Mouse (Mus musculus) thymus, postnatal 36 days (tissue): ENCODE results near the gene Pdcd5.
A peak's percentile ranks its signal among the peaks of the same experiment; 100 is the strongest.

Source experiments
- DNase-seq, 2 experiments: peaks; one replicate each; pipeline ENCODE4 v3.0.0; 2022; ENCODE audit warnings: mixed read lengths in 2 of 2

The Pdcd5 gene

DNA sequence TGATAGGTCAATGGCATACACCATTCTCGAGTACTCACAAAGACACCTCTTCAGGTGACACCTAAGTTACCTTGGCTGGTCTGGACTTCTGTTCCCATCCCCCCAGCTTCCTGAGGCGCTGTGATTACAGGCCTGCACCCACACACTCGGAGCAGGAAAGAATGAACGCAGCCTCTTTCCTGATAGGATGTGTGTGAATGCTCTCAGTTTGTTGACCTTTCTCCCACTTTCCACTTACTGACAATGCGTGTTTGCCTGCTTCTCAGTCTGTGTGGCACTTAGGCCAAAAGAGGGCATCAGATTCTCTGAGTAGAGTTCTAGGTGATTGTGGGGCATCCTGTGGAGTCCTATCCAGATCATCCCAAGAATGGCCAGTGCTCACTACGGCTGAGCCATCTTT, 7.2 kb downstream of the Pdcd5 start:
- DNase-seq: no peak

GRCm38 (mm10) chr7:35636874-35637273, 10.4 kb downstream of the Pdcd5 start:
- DNase-seq: no peak

DNA sequence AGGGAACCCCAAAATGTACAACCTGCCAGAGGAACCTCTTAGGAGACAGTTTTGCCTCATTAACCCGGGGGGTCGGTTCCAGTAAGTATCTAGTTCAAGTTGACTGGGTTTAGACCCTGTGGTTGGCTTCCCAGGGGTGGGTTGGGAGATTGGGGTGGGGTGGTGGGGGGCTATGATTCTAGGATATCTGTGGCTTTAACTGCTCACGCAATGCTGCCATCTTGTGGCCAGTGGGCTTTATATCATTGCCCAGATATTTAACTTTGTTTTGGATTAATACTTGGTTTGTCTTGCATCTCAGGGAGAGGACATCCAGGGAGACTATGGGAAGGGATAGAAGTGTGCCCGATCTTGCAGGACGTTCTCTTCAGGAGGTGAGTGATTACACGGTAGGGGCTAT, 11.1 kb downstream of the Pdcd5 start:
- peak in 1 of 2 experiments; percentile 25 for DNase-seq

DNA sequence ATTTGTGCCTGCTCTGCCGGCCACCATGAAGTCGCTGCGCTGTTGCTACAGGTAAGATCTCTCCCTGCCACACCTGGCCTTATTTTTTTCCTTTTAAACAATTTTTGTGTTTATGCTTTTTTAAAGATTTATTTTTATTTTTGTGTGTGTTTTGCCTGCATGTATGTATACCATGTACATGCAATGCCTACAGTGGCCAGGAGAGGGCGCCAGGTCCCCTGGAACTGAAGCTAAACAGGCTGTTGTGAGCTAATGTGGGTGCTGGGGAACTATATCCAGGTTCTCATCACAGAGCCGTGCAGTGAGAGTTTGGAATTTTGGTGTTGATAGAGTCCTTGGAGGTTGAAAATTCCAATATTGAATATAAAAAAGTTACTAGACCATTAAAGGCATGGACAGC, 18.8 kb downstream of the Pdcd5 start:
- peak; percentile 29 to 35 for DNase-seq

- no peak for DNase-seq
Measured at GRCm38 (mm10) chr7:35627371-35627770, 19.9 kb downstream of the Pdcd5 start.

- DNase-seq: no peak
Measured at GRCm38 (mm10) chr7:35626038-35626437, 21.3 kb downstream of the Pdcd5 start.

DNA sequence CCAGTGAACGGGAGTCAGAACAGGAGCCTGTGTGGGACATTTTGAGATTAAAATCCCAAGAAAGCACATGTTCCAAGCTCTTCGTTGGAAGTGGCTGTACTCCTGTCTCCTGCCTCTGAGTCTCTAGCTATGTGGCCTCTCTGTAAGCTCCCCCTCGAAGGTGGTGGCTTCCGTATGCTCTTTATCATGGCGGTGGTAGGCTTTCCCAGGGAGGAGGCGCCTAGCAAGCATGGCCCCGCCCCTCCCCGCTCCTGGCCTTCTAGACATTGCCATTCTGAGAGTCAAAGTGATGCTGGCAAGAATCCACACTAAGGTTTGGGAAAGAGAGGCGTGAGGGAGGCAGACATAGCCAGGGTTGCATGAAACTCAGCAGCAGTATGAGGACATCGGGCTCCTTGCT, 24.7 kb downstream of the Pdcd5 start:
- no peak for DNase-seq

DNA sequence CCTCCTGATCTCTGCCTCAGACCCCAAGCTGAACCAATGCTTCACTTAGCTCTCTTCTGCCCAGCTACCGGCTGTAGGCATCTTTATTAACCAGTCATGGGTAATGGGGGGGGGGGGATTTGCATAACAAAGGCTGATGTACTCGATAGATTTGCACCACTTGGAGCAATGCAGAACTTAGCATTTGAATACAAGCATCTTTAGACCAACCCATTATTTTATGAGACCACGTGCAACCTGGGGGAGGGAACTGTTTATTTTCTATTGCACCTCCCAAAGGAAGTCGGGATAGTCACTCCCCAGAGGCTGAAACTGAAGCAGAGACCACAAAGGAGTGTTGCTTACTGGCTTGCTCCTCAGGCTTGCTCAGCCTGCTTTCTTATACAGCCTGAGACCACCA, 29.8 kb downstream of the Pdcd5 start:
- DNase-seq: no peak

DNA sequence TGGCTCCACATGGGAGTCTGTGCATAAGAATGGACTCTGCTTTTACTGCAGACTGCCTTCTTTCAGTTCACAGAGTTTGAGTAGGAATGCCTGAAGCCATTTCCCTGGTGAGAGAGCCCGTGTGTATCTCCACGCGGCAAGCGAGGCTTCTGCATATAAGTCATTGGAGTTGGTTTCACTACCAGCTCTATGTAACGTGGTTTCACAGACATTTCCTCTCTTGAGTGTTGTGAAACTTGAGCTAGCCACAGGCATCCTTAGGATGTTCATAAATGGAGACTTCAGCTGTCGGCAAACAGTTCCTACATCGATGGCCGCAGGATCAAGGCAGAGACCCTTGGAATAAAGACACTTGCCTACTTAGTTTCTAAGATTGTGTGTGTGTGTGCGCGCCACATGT, 38.1 kb downstream of the Pdcd5 start:
- no peak for DNase-seq

GRCm38 (mm10) chr7:35606816-35607215, 40.5 kb downstream of the Pdcd5 start:
- DNase-seq: no peak

GRCm38 (mm10) chr7:35602766-35603165, 44.6 kb downstream of the Pdcd5 start:
- no peak for DNase-seq

DNA sequence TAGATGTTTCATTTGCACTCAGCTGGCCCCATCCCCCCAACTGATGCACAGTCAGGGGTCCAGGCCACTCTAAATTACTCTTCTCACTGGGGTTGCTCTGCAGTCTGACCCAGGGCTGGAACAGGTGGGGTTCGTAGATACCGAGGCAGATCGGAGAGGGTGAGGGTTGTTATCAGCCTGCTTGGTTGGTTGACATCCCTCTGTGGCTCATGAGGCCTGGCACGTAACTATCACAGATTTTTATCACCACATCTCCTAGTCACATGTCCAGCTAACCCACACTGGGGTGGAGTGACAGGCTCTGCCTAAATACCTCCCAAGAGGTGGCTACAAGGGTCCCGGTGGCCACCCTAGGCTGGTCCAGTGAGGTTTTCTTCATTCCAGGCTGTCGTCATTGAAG, 46.2 kb downstream of the Pdcd5 start:
- DNase-seq: no peak

- DNase-seq: no peak
Measured at GRCm38 (mm10) chr7:35600031-35600430, 47.3 kb downstream of the Pdcd5 start.

- DNase-seq: no peak
Measured at GRCm38 (mm10) chr7:35599492-35599891, 47.8 kb downstream of the Pdcd5 start.

DNA sequence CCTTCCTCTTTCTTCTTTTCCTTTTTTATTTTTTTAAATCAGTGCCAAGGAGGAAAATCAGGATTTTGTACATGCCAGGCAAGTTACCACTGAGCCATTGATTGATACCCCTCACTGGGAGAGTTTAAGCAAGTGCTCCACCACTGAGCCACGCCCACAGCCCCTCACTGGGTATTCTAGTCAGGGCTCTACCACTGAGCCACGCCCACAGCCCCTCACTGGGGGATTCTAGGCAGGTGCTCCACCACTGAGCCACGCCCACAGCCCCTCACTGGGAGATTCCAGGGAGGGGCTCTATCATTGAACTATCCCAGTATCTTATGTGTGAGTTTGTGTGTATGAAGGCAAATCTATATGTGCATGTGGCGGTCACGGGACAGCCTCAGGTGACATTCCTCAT, 53.0 kb downstream of the Pdcd5 start:
- no peak for DNase-seq
